Mouse (Mus musculus) myocyte (in vitro differentiated cells): ENCODE results near the gene Gm16181.

Source experiments
- MYOG ChIP-seq, 3 experiments: IDR thresholded peaks; one replicate each; pipeline ENCODE4 v1.6.1; 2011; ENCODE audit warnings: control low read depth in 2 of 3, low read depth in 2 of 3, mild to moderate bottlenecking in 2 of 3; ENCODE audit not compliant: insufficient read length in 2 of 3, control insufficient read depth in 1 of 3, insufficient read depth in 1 of 3
- POLR2A ChIP-seq: IDR thresholded peaks from one replicate; pipeline ENCODE4 v1.6.1; 2011; ENCODE audit warnings: low read depth, mild to moderate bottlenecking, control low read depth, moderate library complexity; ENCODE audit not compliant: insufficient read length
- POLR2AphosphoS2 ChIP-seq: IDR thresholded peaks from one replicate; pipeline ENCODE4 v1.6.1; 2011; ENCODE audit warnings: low read depth, control low read depth; ENCODE audit not compliant: insufficient read length
- SRF ChIP-seq: IDR thresholded peaks from one replicate; pipeline ENCODE4 v1.6.1; 2011; ENCODE audit warnings: low read depth; ENCODE audit not compliant: control insufficient read depth, insufficient read length
- USF1 ChIP-seq: IDR thresholded peaks from one replicate; pipeline ENCODE4 v1.6.1; 2011; ENCODE audit warnings: low read depth, mild to moderate bottlenecking, control low read depth, moderate library complexity

GRCm38 (mm10) chr17:35192924-35193323 is 27.7 kb upstream of the Gm16181 start:
- TF ChIP-seq POLR2A (no peak), USF1 (no peak), POLR2AphosphoS2 (no peak), SRF (no peak), MYOG (IDR thresholded peaks at IDR 0.05; ENCODE audit: control insufficient read depth in 1 of 3, insufficient read depth in 1 of 3, insufficient read length in 2 of 3, low read depth in 2 of 3) (no peak)
